Mouse (Mus musculus) lung, postnatal 10 days (tissue): ENCODE data around the gene Opa1.

Experiments used
- DNase-seq: peaks from one replicate; pipeline ENCODE4 v3.0.0; 2021

Opa1 gene

GRCm38 (mm10) chr16:29656901-29657300, 77.8 kb downstream of the Opa1 start:
- no peak for DNase-seq

- peak; percentile 40 for DNase-seq
Observed at GRCm38 (mm10) chr16:29657650-29658548, 78.8 kb downstream of the Opa1 start.

GRCm38 (mm10) chr16:29659101-29659810, 80.1 kb downstream of the Opa1 start:
- DNase-seq, result no peak

- no peak for DNase-seq
Observed at GRCm38 (mm10) chr16:29663042-29663758, 84.1 kb downstream of the Opa1 start.

GRCm38 (mm10) chr16:29664392-29664791, 85.3 kb downstream of the Opa1 start:
- no peak for DNase-seq

- no peak for DNase-seq
Observed at GRCm38 (mm10) chr16:29666991-29667701, 88.0 kb downstream of the Opa1 start.

GRCm38 (mm10) chr16:29667702-29668061, 88.5 kb downstream of the Opa1 start:
- no peak for DNase-seq

GRCm38 (mm10) chr16:29668451-29668850, 89.3 kb downstream of the Opa1 start:
- no peak for DNase-seq

- DNase-seq, result no peak
Observed at GRCm38 (mm10) chr16:29670806-29671205, 91.7 kb downstream of the Opa1 start.

- DNase-seq, result no peak
Observed at GRCm38 (mm10) chr16:29673230-29673629, 94.1 kb downstream of the Opa1 start.

GRCm38 (mm10) chr16:29679607-29680006, 100.5 kb downstream of the Opa1 start:
- no peak for DNase-seq

- no peak for DNase-seq
Observed at GRCm38 (mm10) chr16:29680548-29681175, 101.5 kb downstream of the Opa1 start.

GRCm38 (mm10) chr16:29682555-29683431, 103.7 kb downstream of the Opa1 start:
- no peak for DNase-seq

- no peak for DNase-seq
Observed at GRCm38 (mm10) chr16:29683563-29683962, 104.4 kb downstream of the Opa1 start.

GRCm38 (mm10) chr16:29684111-29684510, 105.0 kb downstream of the Opa1 start:
- no peak for DNase-seq

- no peak for DNase-seq
Observed at GRCm38 (mm10) chr16:29684641-29685040, 105.5 kb downstream of the Opa1 start.

GRCm38 (mm10) chr16:29686141-29686540, 107.0 kb downstream of the Opa1 start:
- peak; percentile 48 for DNase-seq

GRCm38 (mm10) chr16:29687987-29688885, 109.1 kb downstream of the Opa1 start:
- DNase-seq, result no peak

GRCm38 (mm10) chr16:29689187-29689819, 110.2 kb downstream of the Opa1 start:
- DNase-seq, result no peak
